Mouse (Mus musculus): ENCODE data around the gene Iqsec1. TPM values are rescaled to one million over a fixed set of nuclear protein-coding genes. Genes with fewer than 3 reads are reported as not detected.

Gene Iqsec1
- total RNA-seq, 2 experiments from 2014 or later, result 207 to 221 TPM

Small RNAs within 50 kb of the gene (microRNA-seq; reads per million reads assigned to microRNA genes)
- gene Gm24816, result not detected

Other genes starting within 250 kb of the Iqsec1 start
- gene Nup210, start 128.1 kb upstream of the Iqsec1 start, total RNA-seq (2021), result 10 to 100 TPM; 35.6 to 36.7 TPM
- 100 to 1,000 TPM; 111 to 117 TPM for gene Hdac11, start 168.0 kb upstream of the Iqsec1 start, total RNA-seq (2021)
- 10 to 100 TPM in 1 of 2 experiments, 1 to 10 TPM in 1; 9.8 to 10.9 TPM for gene Fbln2, start 223.8 kb upstream of the Iqsec1 start, total RNA-seq (2021)

All from left cerebral cortex, postnatal 10 days (tissue).